Mouse (Mus musculus): Measurements from ENCODE around the gene Dnajb13.

GRCm38 (mm10) chr7:100497402-100497801, 17.4 kb downstream of the Dnajb13 start:
- TF ChIP-seq TAL1 (conservative IDR thresholded peaks at IDR 0.05; ENCODE audit: low read depth, low read length) = no peak
- no peak for TF ChIP-seq GATA1 (IDR thresholded peaks at IDR 0.05; ENCODE audit: borderline replicate concordance, low read length)
- TF ChIP-seq CTCF (IDR thresholded peaks at IDR 0.05; ENCODE audit: low read depth, low read length) = no peak
